Mouse (Mus musculus): Measurements from ENCODE around the gene Notch2. TPM values are rescaled to one million over a fixed set of nuclear protein-coding genes. Genes with fewer than 3 reads are reported as not detected.

Gene Notch2
- total and polyA plus RNA-seq, 3 experiments = 3.3 to 11.3 (median 11.1) TPM

GRCm38 (mm10) chr3:98039666-98040456 lies 26.5 kb downstream of the Notch2 start:
- dilution Hi-C loops (cut with MboI; ENCODE audit: extremely low pct_ligation_motif_present, extremely low pct_unique_long_range_greater_than_20kb, low sequenced_read_pairs) = no loop called here
- Histone ChIP-seq H3K4me1 (ENCODE audit: control insufficient read depth in 1 of 2, insufficient read depth in 2 of 2) (peaks cover 0 to 34% of the 10 kb centered on the region in 2 experiments; a peak in 2 of 4 replicates), H3K79me2 (replicated peaks; ENCODE audit: control insufficient read depth, extremely low read depth, insufficient read depth, poor library complexity, severe bottlenecking) (no peaks in the 10 kb centered on the region; the same call in none of the 2 replicates), H3K27ac (ENCODE audit: insufficient read depth, low read depth) (no peak overlapping the region), H3K9ac (ENCODE audit: insufficient read depth, low read depth) (no peak overlapping the region), H3K4me3 (replicated peaks in 1 of 3; ENCODE audit: low read depth in 2 of 3, low read length in 2 of 3, poor library complexity in 1 of 3) (no peak overlapping the region), H3K4me2 (ENCODE audit: insufficient read depth, low read depth, poor library complexity, severe bottlenecking) (no peak overlapping the region), H3K27me3 (replicated peaks) (no peaks in the 10 kb centered on the region), H3K9me3 (replicated peaks; ENCODE audit: low read length) (peaks cover 6% of the 10 kb centered on the region), H3K36me3 (replicated peaks in 1 of 2; ENCODE audit: control insufficient read depth in 1 of 2, insufficient read depth in 1 of 2, low read length in 1 of 2) (peaks cover 0 to 26% of the 10 kb centered on the region in 2 experiments)
- no peak for TF ChIP-seq KAT2A (IDR thresholded peaks at IDR 0.05; ENCODE audit: insufficient replicate concordance, low read length)
- TF ChIP-seq PAX5 (IDR thresholded peaks at IDR 0.05; ENCODE audit: low read length) = no peak
- no peak for TF ChIP-seq CHD1 (IDR thresholded peaks at IDR 0.05; ENCODE audit: low read depth, low read length)
- no peak for TF ChIP-seq USF2 (conservative IDR thresholded peaks at IDR 0.05; ENCODE audit: low read depth, low read length)
- TF ChIP-seq ZKSCAN1 (IDR thresholded peaks at IDR 0.05; ENCODE audit: borderline replicate concordance, low read depth, low read length) = no peak
- DNase-seq (ENCODE audit: extremely low read depth) = no peak
- in situ Hi-C loops (cut with MboI; ENCODE audit: low pct_ligation_motif_present, low pct_unique_long_range_greater_than_20kb, low sequenced_read_pairs) = no loop called here

- Histone ChIP-seq H3K9ac (ENCODE audit: insufficient read depth, low read depth) (no peak overlapping the region), H3K4me1 (ENCODE audit: control insufficient read depth in 1 of 2, insufficient read depth in 2 of 2) (peaks cover 0 to 37% of the 10 kb centered on the region in 2 experiments; a peak in 2 of 4 replicates), H3K4me3 (replicated peaks in 1 of 3; ENCODE audit: low read depth in 2 of 3, low read length in 2 of 3, poor library complexity in 1 of 3) (no peak overlapping the region), H3K79me2 (replicated peaks; ENCODE audit: control insufficient read depth, extremely low read depth, insufficient read depth, poor library complexity, severe bottlenecking) (no peaks in the 10 kb centered on the region; the same call in none of the 2 replicates), H3K27me3 (replicated peaks) (no peaks in the 10 kb centered on the region), H3K9me3 (replicated peaks; ENCODE audit: low read length) (peaks cover 6% of the 10 kb centered on the region), H3K27ac (ENCODE audit: insufficient read depth, low read depth) (no peak overlapping the region), H3K4me2 (ENCODE audit: insufficient read depth, low read depth, poor library complexity, severe bottlenecking) (no peak overlapping the region), H3K36me3 (replicated peaks in 1 of 2; ENCODE audit: control insufficient read depth in 1 of 2, insufficient read depth in 1 of 2, low read length in 1 of 2) (peaks cover 0 to 26% of the 10 kb centered on the region in 2 experiments)
- DNase-seq (ENCODE audit: extremely low read depth) = no peak
- in situ Hi-C loops (cut with MboI; ENCODE audit: low pct_ligation_motif_present, low pct_unique_long_range_greater_than_20kb, low sequenced_read_pairs) = no loop called here
- dilution Hi-C loops (cut with MboI; ENCODE audit: extremely low pct_ligation_motif_present, extremely low pct_unique_long_range_greater_than_20kb, low sequenced_read_pairs) = no loop called here
- TF ChIP-seq ETS1 (conservative IDR thresholded peaks at IDR 0.05; ENCODE audit: low read depth, low read length) (no peak), CHD2 (IDR thresholded peaks at IDR 0.05; ENCODE audit: low read length) (no peak), USF2 (conservative IDR thresholded peaks at IDR 0.05; ENCODE audit: low read depth, low read length) (no peak), CHD1 (IDR thresholded peaks at IDR 0.05; ENCODE audit: low read depth, low read length) (no peak), SIN3A (IDR thresholded peaks at IDR 0.05; ENCODE audit: low read length) (no peak), RAD21 (IDR thresholded peaks at IDR 0.05; ENCODE audit: low read depth, low read length) (no peak), MEF2A (IDR thresholded peaks at IDR 0.05; ENCODE audit: borderline replicate concordance, low read depth, low read length) (no peak), JUN (IDR thresholded peaks at IDR 0.05; ENCODE audit: insufficient read depth, low read depth, low read length) (no peak), GABPA (IDR thresholded peaks at IDR 0.05; ENCODE audit: insufficient replicate concordance, low read depth, low read length) (no peak), MAZ (IDR thresholded peaks at IDR 0.05; ENCODE audit: low read depth, low read length) (no peak), ZMIZ1 (IDR thresholded peaks at IDR 0.05; ENCODE audit: low read depth, low read length) (no peak)
These were observed 27.5 kb downstream of the Notch2 start for GRCm38 (mm10) chr3:98040836-98041235.

All from CH12.LX (cell line).